ENCODE assay signal across 9 mouse cellular contexts in the genomic region with DNA sequence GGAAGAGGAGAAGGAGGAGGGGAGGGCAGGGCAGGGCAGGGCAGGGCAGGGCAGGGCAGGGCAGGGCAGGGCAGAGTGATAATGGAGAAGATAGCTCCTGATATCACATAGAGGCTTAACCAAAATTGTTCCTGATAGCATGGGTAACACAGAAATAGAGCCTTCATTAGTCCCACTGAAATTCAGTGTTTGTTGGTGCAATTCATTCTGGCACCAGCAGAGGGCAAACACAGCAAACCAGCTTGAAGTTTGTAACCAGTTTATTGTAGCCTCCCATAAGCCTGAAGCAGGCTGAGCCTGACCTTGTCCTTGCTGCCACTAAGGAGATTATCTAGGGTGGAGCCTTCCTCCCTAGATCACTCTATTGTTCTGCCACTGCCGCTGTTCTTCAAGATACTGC. TPM values are rescaled to one million over a fixed set of nuclear protein-coding genes. Genes with fewer than 3 reads are reported as not detected.
DNase-seq lines count a peak whose midpoint lies in the region; ATAC-seq and TF ChIP-seq lines count a peak whose summit lies in the region.
"Had no signal": no experiment of that assay in that cellular context is flagged by ENCODE, and none has a peak within 500 bp of the region (broad histone marks: within the 10 kb centered on the region; RNA-seq: fewer than 3 reads in every experiment).

No protein-coding gene starts in this region.

- no peak for TF ChIP-seq POLR2A in cortical plate, adult 2 months (IDR thresholded peaks at IDR 0.05; ENCODE audit: extremely low read depth, insufficient read depth, low read length)

- WGBS in hindbrain, embryonic 10.5 days: 23% methylated on average over 1 of the region's 1 CpGs
- WGBS in hindbrain, embryonic 12.5 days: 21% methylated on average over 1 of the region's 1 CpGs
- 14% methylated on average over 1 of the region's 1 CpGs for WGBS in lung, embryonic 15.5 days

- DNase-seq in hindbrain, embryonic 10.5 days (ENCODE audit: low spot score): peak; percentile 63
- peak; percentile 78 for DNase-seq in NIH3T3 (ENCODE audit: low read depth)
- DNase-seq in heart, postnatal 4 days: peak; percentile 66
- DNase-seq in layer of hippocampus, adult 2 months (ENCODE audit: low spot score in 2 of 2): peak; percentile 22 to 40
- peak; percentile 70 for DNase-seq in splenic B cell, adult 2 months (ENCODE audit: low read depth, low spot score)

- H3K4me2 ChIP-seq in hindbrain, embryonic 12.5 days (replicated peaks): no peak overlapping the region
- no peak overlapping the region for H3K4me2 ChIP-seq in lung, embryonic 15.5 days

- H3K9ac ChIP-seq in hindbrain, embryonic 12.5 days: no peak overlapping the region
- no peak overlapping the region for H3K9ac ChIP-seq in lung, embryonic 15.5 days

- no peaks in the 10 kb centered on the region for H3K27me3 ChIP-seq in hindbrain, embryonic 10.5 days (ENCODE audit: insufficient read depth, poor library complexity, severe bottlenecking)
- H3K27me3 ChIP-seq in hindbrain, embryonic 12.5 days: no peaks in the 10 kb centered on the region
- no peaks in the 10 kb centered on the region for H3K27me3 ChIP-seq in lung, embryonic 15.5 days
- no peaks in the 10 kb centered on the region for H3K27me3 ChIP-seq in splenic B cell, adult 2 months (ENCODE audit: control insufficient read depth, insufficient read depth, low read length, poor library complexity, severe bottlenecking)

- no peak overlapping the region for H3K4me3 ChIP-seq in hindbrain, embryonic 10.5 days
- H3K4me3 ChIP-seq in hindbrain, embryonic 12.5 days: no peak overlapping the region
- no peak overlapping the region for H3K4me3 ChIP-seq in cortical plate, adult 2 months (ENCODE audit: insufficient read depth, low read length)
- no peak overlapping the region for H3K4me3 ChIP-seq in layer of hippocampus, adult 2 months
- H3K4me3 ChIP-seq in lung, embryonic 15.5 days: no peak overlapping the region

- TF ChIP-seq CTCF in cortical plate, adult 2 months (IDR thresholded peaks at IDR 0.05; ENCODE audit: extremely low read depth, insufficient read depth, low read length): peak; percentile 67
- TF ChIP-seq CTCF in layer of hippocampus, adult 2 months (conservative IDR thresholded peaks at IDR 0.05): peak; percentile 79

- H3K9me3 ChIP-seq in hindbrain, embryonic 10.5 days: no peaks in the 10 kb centered on the region
- H3K9me3 ChIP-seq in hindbrain, embryonic 12.5 days (replicated peaks): no peaks in the 10 kb centered on the region
- no peaks in the 10 kb centered on the region for H3K9me3 ChIP-seq in lung, embryonic 15.5 days

- H3K27ac ChIP-seq in hindbrain, embryonic 10.5 days: no peak overlapping the region
- no peak overlapping the region for H3K27ac ChIP-seq in hindbrain, embryonic 12.5 days
- no peak overlapping the region for H3K27ac ChIP-seq in cortical plate, adult 2 months (ENCODE audit: insufficient read depth, low read length)
- H3K27ac ChIP-seq in layer of hippocampus, adult 2 months: no peak overlapping the region
- no peak overlapping the region for H3K27ac ChIP-seq in lung, embryonic 15.5 days

- ATAC-seq in hindbrain, embryonic 12.5 days (ENCODE audit: low FRiP score): no peak
- peak; percentile 19; the same call in 1 of the 2 replicates for ATAC-seq in lung, embryonic 15.5 days (ENCODE audit: borderline replicate concordance, extremely low read depth, low FRiP score, low TSS enrichment)

- H3K4me1 ChIP-seq in hindbrain, embryonic 10.5 days (replicated peaks): no peaks in the 10 kb centered on the region
- H3K4me1 ChIP-seq in hindbrain, embryonic 12.5 days: no peaks in the 10 kb centered on the region
- H3K4me1 ChIP-seq in cortical plate, adult 2 months (ENCODE audit: control insufficient read depth, insufficient read depth, low read length): no peaks in the 10 kb centered on the region
- H3K4me1 ChIP-seq in lung, embryonic 15.5 days: no peaks in the 10 kb centered on the region

- H3K36me3 ChIP-seq in hindbrain, embryonic 10.5 days: no peaks in the 10 kb centered on the region
- no peaks in the 10 kb centered on the region for H3K36me3 ChIP-seq in hindbrain, embryonic 12.5 days
- H3K36me3 ChIP-seq in lung, embryonic 15.5 days: no peaks in the 10 kb centered on the region
- H3K36me3 ChIP-seq in splenic B cell, adult 2 months (ENCODE audit: control insufficient read depth, insufficient read depth, low read length, poor library complexity, severe bottlenecking): no peaks in the 10 kb centered on the region

RNA-seq across cellular contexts. Expression of gene Fam3b, which starts 8.4 kb away (rescaled TPM):
- not detected in 2 replicates for polyA plus RNA-seq in hindbrain, embryonic 10.5 days (2016; fragmentation: Nextera tagmentation; extraction: Ambion mirVana)
- polyA plus RNA-seq in hindbrain, embryonic 12.5 days (2016; fragmentation: Nextera tagmentation; extraction: Ambion mirVana): not detected in 2 replicates
- not detected in 2 replicates for polyA plus RNA-seq in cortical plate, adult 2 months (2012; rRNA removed)
- not detected for total RNA-seq in heart, postnatal 4 days (2021)
- not detected for total RNA-seq in layer of hippocampus, adult 2 months (2021)
- not detected in 2 replicates for polyA plus RNA-seq in lung, embryonic 15.5 days (2015; fragmentation: Nextera tagmentation; extraction: Ambion mirVana)
- polyA plus RNA-seq: lung, embryonic 16.5 days had no signal
